Mouse (Mus musculus) thymus, adult 2 months (tissue): ENCODE results near the gene Gfpt1.

Experiments used
- CTCF ChIP-seq: fragments of 200-500 bp; IDR thresholded peaks from 2 replicates; pipeline ENCODE4 v1.5.1; 2012; ENCODE audit warnings: mild to moderate bottlenecking, control low read depth, low read length, moderate library complexity, borderline replicate concordance; ENCODE audit not compliant: control insufficient read depth, poor library complexity, insufficient read depth; ENCODE audit errors: extremely low read depth
- POLR2A ChIP-seq: fragments of 200-500 bp; IDR thresholded peaks from 2 replicates; pipeline ENCODE4 v1.6.1; 2012; ENCODE audit warnings: mild to moderate bottlenecking, low read length, control low read depth, moderate library complexity; ENCODE audit not compliant: control insufficient read depth, poor library complexity, insufficient read depth; ENCODE audit errors: extremely low read depth

GRCm38 (mm10) chr6:87112125-87112524, 69.5 kb downstream of the Gfpt1 start:
- no peak for TF ChIP-seq CTCF
- no peak for TF ChIP-seq POLR2A
